Mouse (Mus musculus) stomach, postnatal 0 days (tissue): Measurements from ENCODE around the gene Gpr108. TPM values are rescaled to one million over a fixed set of nuclear protein-coding genes. Genes with fewer than 3 reads are reported as not detected.

Source experiments
- ATAC-seq: fragments of 200-750 bp; cut with Nextera tagmentation; 2 replicates; pipeline ENCODE4 v1.8.0; 2017; ENCODE audit not compliant: low FRiP score, low TSS enrichment
- DNase-seq: peaks from one replicate; pipeline ENCODE4 v3.0.0-alpha.2; 2016; ENCODE audit warnings: low spot score
- H3K27ac ChIP-seq: fragments of 300-500 bp; sonication (generic); replicated peaks from 2 replicates; pipeline ENCODE4 v1.5.1; 2014; ENCODE audit warnings: mild to moderate bottlenecking, control low read depth
- H3K27me3 ChIP-seq: fragments of 300-500 bp; sonication (generic); 2 replicates; pipeline ENCODE4 v1.6.1; 2014; ENCODE audit warnings: low read length; ENCODE audit not compliant: control insufficient read depth, insufficient read depth
- H3K36me3 ChIP-seq: fragments of 300-500 bp; sonication (generic); 2 replicates; pipeline ENCODE4 v1.6.1; 2014; ENCODE audit warnings: low read length, mixed read lengths; ENCODE audit not compliant: control insufficient read depth, insufficient read depth
- H3K4me1 ChIP-seq: fragments of 300-500 bp; sonication (generic); replicated peaks from 2 replicates; pipeline ENCODE4 v1.6.1; 2014; ENCODE audit warnings: antibody characterized with exemption; ENCODE audit not compliant: control insufficient read depth, insufficient read depth
- H3K4me2 ChIP-seq: fragments of 300-500 bp; sonication (generic); replicated peaks from 2 replicates; pipeline ENCODE4 v1.6.1; 2014; ENCODE audit warnings: low read depth, mild to moderate bottlenecking, control low read depth, moderate library complexity
- H3K4me3 ChIP-seq: fragments of 300-500 bp; sonication (generic); 2 replicates; pipeline ENCODE4 v1.5.1; 2014; ENCODE audit warnings: low read depth, low read length, control low read depth
- H3K9ac ChIP-seq: fragments of 300-500 bp; sonication (generic); 2 replicates; pipeline ENCODE4 v1.6.1; 2014; ENCODE audit warnings: mild to moderate bottlenecking, low read length, control low read depth, mixed read lengths
- H3K9me3 ChIP-seq: fragments of 300-500 bp; sonication (generic); 2 replicates; pipeline ENCODE4 v1.6.1; 2016; ENCODE audit warnings: low read length; ENCODE audit not compliant: control insufficient read depth
- CTCF ChIP-seq: IDR thresholded peaks from 2 replicates; pipeline ENCODE4 v1.5.1; 2016; ENCODE audit warnings: antibody characterized with exemption, low read depth, mild to moderate bottlenecking, moderate library complexity
- EP300 ChIP-seq: optimal IDR thresholded peaks from 2 replicates; pipeline ENCODE3; 2016; ENCODE audit warnings: antibody characterized with exemption
- WGBS: fragments of 180-500 bp; shearing (Covaris S2); extraction: QIAGEN DNeasy Blood & Tissue Kit; methylation state at CpG from one replicate; pipeline ENCODE4 v1.1.7; 2014; 5-methylcytosine and 5-hydroxymethylcytosine counted together
- microRNA-seq: library from miRNA; unstranded; fragments of <30 nt; microRNA quantifications from one replicate; pipeline ENCODE4, GENCODE M21; 2016
- polyA plus RNA-seq: library from polyadenylated mRNA; unstranded; fragments of >200 nt; fragmentation: Nextera tagmentation; extraction: Ambion mirVana; gene quantifications from 2 replicates; pipeline ENCODE4 v1.2.1, GENCODE M21; 2015

The Gpr108 gene
- polyA plus RNA-seq, 1 experiment from 2014 or later: 48.0 TPM

DNA sequence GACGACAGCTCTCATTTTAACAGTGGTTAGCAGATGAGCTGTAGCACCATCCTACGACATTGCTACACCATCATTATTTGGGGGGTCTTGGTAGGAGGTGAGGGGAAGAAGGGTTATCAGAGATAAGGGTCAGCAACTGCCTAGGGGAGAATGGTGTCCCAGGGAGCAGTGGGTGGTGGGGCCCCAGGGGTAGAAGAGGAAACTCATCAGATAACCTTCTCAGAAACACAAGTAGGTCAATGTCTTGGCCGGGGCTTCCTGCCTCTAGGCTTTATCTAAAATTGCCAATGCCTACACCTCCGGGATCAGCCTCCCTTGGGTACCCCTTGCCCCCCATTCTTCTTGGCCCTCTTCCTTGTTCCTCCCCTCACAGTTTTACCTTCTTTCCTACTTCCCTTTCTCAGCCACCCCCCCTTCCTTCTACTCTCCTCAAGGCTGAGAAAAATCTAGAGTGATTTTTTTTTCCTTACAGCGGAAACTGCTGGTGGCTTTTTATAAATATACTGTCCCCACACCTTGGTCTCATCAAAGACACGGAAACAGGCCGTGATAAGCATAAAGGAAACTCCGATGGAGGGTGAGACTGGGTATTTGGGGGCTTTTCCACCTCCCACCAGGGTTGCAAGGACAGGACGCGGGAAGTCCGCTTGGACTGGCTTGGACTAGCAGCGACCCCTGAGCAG is 59.6 kb downstream of the Gpr108 start:
- no peaks in the 10 kb centered on the region for H3K4me1 ChIP-seq
- H3K27ac ChIP-seq: no peak overlapping the region
- no peak overlapping the region for H3K9ac ChIP-seq
- DNase-seq (no peak), ATAC-seq (no peak)
- H3K4me2 ChIP-seq: no peak overlapping the region
- no peaks in the 10 kb centered on the region for H3K27me3 ChIP-seq
- 72% methylated on average over 12 of the region's 12 CpGs for WGBS
- no peak overlapping the region for H3K4me3 ChIP-seq
- no peak for TF ChIP-seq CTCF
- TF ChIP-seq EP300: no peak
- no peaks in the 10 kb centered on the region for H3K9me3 ChIP-seq
- no peaks in the 10 kb centered on the region for H3K36me3 ChIP-seq

DNA sequence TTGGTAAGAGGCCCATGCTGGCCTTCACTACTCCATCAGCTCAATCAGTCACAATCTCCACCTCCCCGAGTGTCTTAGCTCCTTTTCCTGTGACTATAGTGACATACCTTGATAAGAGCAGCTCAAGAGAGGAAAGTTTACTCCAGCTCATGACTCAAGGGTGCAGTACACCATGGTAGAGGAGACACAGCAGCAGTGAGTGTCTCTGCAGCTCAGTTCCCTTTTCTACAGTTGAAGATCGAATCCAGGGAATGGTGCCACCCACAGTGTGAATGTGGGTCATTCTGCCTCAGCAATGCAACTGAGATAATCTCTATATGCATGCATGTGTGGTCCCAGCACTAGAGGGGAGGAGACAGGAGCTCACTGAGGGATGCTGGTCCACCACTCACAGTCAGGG is 62.6 kb downstream of the Gpr108 start:
- Histone ChIP-seq H3K36me3 (no peaks in the 10 kb centered on the region), H3K4me2 (no peak overlapping the region), H3K4me1 (no peaks in the 10 kb centered on the region), H3K27ac (no peak overlapping the region), H3K4me3 (no peak overlapping the region), H3K9ac (no peak overlapping the region), H3K9me3 (no peaks in the 10 kb centered on the region), H3K27me3 (no peaks in the 10 kb centered on the region)
- WGBS: 53% methylated on average over 2 of the region's 2 CpGs
- DNase-seq (no peak), ATAC-seq (no peak)
- TF ChIP-seq EP300: no peak
- TF ChIP-seq CTCF: no peak

Small RNAs within 50 kb of the gene (microRNA-seq; reads per million reads assigned to microRNA genes)
- gene Mir6978: not detected

Other genes starting within 250 kb of the Gpr108 start
- not detected in 2 replicates for gene Pspn, start 248.4 kb downstream of the Gpr108 start, polyA plus RNA-seq
- gene Gtf2f1, start 237.2 kb downstream of the Gpr108 start, polyA plus RNA-seq: 36.9 and 37.3 TPM in 2 replicates
- gene Gm17949, start 237.0 kb downstream of the Gpr108 start, polyA plus RNA-seq: 0.33 and 0.45 TPM in 2 replicates
- 16.9 and 18.2 TPM in 2 replicates for gene Khsrp, start 216.9 kb downstream of the Gpr108 start, polyA plus RNA-seq
- gene Slc25a41, start 206.8 kb downstream of the Gpr108 start, polyA plus RNA-seq: not detected in 2 replicates
- gene Crb3, start 189.3 kb downstream of the Gpr108 start, polyA plus RNA-seq: 74.9 and 82.7 TPM in 2 replicates
- 3.1 and 4.2 TPM in 2 replicates for gene Slc25a23, start 188.6 kb downstream of the Gpr108 start, polyA plus RNA-seq
- 2.4 and 2.8 TPM in 2 replicates for gene Dennd1c, start 169.9 kb downstream of the Gpr108 start, polyA plus RNA-seq
- 9.5 and 11.5 TPM in 2 replicates for gene Tubb4a, start 160.7 kb downstream of the Gpr108 start, polyA plus RNA-seq
- 2.3 and 3.5 TPM in 2 replicates for gene Tnfsf9, start 143.1 kb downstream of the Gpr108 start, polyA plus RNA-seq
- 0.11 TPM in 1 of 2 replicates, not detected in the other for gene Cd70, start 98.7 kb downstream of the Gpr108 start, polyA plus RNA-seq
- 0.05 TPM in 1 of 2 replicates, not detected in the other for gene Tnfsf14, start 54.3 kb downstream of the Gpr108 start, polyA plus RNA-seq
- gene C3, start 20.3 kb downstream of the Gpr108 start, polyA plus RNA-seq: 9.3 and 9.8 TPM in 2 replicates
- 27.5 and 29.9 TPM in 2 replicates for gene Trip10, start 1.0 kb upstream of the Gpr108 start, polyA plus RNA-seq
- gene Vav1, start 30.7 kb upstream of the Gpr108 start, polyA plus RNA-seq: 1.4 and 1.6 TPM in 2 replicates
- gene Adgre1, start 110.2 kb upstream of the Gpr108 start, polyA plus RNA-seq: 4.6 and 4.8 TPM in 2 replicates